Mouse (Mus musculus) layer of hippocampus, adult 9-10 months (tissue): ENCODE measurements at regions not wholly inside any gene's neighbourhood (a gene's known extent, or its start where the extent isn't known, plus 50 kb on each side); places are given as distances from the start of the nearest gene placed in this dataset.
A peak's percentile ranks its signal among the peaks of the same experiment; 100 is the strongest.

ENCODE experiments used
- DNase-seq: peaks from one replicate; pipeline ENCODE4 v3.0.0; 2022; ENCODE audit warnings: low spot score

DNA sequence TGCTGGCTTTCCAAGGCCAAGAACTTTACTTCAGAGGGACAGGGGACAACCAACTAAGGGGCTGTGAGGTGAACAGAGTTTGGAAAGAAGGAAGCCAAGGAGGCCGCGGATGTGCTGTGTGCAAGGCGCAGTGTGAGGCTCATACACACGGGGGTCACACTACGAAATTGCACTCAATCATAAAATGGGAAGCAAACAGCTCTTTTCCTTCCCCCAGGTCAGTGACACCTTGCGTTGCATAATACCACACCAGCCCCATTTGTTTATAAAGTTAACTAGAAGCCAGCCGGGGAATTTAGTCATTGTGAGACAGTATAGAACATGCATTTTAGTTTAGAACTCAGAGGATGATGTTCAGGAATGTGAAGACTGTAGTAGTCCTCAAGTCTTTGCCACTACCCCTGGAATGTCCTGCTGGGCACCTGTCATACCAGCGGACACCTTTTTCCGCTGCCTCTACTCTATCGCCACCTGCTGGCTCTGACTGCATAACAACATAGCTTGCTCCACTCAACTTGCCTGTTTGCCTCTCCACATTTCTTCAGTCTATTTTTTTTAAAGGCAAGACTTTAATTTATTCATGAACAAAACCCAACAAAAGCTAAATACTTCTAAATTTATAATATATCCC, 82.5 kb upstream of the Zfp648 start:
- DNase-seq: no peak

DNA sequence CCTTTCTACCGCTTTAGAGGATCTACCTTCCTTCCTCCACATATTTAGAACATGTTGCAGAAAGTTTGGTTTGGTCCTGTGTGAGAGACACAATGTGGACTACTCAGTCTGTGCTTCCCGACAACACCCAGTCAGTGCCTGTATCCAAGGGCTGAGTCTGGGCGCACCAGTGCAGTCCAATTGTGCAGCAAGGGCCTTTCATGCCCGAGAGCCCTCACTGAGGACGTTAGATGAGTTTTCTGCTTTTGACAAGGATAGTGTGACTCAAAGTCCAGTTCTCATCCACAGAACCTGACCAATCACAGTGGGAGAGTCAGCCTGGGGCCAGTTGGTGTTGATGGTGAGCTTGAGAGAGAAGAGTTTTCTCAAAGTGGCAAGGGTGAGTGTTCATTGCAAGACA, 81.4 kb upstream of the Zfp648 start:
- no peak for DNase-seq

DNA sequence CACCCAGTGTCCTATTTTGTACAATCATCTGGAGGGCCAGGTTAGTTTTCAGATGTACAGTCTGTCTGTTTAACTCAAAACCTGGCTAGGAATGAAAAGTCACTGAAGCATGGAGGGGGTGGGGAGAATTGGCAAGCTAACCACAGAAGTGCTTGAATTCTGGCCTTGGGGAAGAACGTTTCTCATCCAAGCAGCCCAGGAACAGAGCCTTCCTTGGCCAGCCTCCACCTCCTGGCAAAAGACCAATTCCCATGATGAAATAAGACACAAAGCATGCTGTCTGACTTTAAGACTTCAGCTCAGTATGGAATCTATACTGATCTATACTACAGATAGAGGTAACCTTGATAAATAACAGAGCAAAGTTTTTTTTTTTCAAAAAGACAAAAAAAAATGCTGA, 80.3 kb upstream of the Zfp648 start:
- no peak for DNase-seq

DNA sequence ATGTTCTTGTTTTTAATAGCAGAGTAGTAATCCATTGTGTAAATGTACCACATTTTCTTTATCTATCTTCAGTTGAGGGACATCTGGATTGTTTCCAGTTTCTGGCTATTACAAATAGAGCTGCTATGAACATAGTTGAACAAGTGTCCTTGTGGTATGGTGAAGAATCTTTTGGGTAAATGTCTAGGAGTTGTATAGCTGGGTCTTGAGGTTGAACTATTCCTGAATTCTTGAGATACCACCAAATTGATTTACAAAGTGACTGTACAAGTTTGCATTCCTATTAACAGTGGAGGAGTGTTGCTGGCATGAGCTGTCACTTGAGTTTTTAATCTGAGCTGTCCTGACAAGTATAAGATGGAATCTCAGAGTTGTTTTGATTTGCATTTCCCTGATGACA, 76.0 kb upstream of the Zfp648 start:
- no peak for DNase-seq

DNA sequence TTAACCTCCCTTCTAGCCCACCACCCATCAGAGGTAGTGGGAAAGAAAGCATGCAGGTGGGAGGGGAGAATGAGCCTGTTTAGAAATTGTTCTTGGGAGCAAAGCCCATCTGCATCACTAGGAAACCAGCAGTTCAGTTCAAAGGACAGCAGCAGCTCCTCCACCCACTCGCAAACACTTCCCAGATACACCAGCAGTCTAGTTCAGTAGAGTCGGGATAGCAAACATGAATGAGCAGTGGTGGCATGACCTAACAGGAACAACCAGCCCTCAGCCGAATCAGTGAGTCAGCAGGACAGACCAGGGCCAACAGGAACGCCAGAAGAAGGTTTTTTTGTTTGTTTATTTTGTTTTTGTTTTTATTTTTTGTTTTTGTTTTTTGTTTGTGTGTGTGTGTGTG, 74.5 kb upstream of the Zfp648 start:
- DNase-seq: no peak

DNA sequence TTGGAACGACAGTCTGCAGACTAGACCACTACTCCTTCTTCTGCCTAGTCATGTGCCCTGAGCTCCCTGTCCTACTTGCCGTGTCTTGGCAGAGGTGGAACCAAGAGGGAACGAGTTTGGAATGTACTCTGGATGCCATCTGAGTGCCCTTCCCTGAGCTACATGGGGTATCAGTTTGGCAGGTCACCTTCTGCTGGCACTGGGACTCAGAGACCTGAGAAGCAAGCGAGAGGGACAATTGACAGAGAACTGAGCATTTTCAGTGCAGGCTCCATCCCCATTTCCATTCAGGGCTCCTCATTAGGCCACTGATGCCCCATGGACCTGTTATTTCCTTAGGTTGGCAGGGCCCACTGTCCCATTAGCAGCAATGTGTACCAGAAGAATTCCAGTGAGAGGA, 61.5 kb upstream of the Zfp648 start:
- DNase-seq: no peak

DNA sequence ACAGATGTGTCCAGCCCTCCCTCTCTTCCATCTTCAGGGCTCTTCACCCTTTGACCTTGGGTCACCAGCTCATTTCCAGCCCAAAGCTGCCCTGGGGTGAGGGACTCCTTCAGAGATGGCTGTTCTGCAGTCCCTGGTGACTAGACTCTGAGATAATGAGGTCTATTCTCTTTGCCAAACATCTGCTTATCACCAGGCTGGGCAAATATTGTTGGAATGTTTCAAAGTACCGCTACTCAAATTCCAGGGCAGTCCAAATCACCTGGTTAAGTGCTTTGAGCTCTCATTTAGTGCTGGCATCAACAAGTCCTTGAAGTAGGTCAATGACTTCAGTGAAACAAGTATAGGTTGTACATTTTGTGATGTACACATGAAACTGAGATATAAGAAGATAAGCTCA, 57.3 kb upstream of the Zfp648 start:
- DNase-seq: no peak

DNA sequence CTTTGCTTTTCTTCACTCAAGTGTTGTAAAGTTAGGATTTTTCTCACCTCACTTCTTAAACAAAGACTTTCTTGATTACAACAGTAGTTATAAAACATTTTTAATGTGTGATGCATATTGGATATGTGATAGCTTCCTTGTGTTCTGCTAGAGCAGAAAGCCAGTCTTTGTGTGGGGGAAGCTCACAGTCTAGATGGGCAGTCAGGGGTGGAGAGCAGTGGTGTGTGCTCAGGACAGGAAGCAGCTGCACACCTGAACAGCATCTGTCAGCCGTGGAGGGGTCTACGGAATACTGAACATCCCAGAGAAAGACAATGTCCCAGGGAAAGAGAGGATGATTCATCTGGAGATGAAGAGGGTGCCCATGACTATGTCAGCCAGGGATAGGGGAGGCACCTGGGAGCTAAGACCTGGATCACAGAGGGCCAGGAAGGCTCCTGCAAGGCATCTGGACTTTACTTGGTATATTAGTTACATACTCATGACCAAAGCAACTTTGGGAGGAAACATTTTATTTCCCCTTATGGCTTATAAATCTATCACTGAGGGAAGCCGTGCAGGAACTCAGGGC, 53.9 kb upstream of the Zfp648 start:
- no peak for DNase-seq

DNA sequence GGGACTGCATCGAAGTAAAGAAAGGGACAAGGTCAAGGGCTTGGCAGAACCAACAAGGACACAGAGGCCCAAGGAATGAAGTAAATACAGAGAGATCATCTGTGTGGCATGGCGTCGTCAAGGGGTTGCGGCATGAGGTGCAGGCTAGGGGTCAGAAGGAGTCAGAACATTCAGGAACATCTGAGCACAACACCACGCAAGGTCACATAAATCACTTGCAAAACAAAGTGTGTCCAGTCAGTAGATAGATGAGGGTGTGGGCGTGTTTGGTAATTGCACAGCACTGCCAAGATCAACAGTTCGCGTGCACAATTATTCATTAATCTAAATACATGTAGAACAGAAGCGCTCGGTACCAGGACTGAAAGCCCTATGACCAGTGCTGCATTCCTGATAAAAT, 52.0 kb upstream of the Zfp648 start:
- no peak for DNase-seq

DNA sequence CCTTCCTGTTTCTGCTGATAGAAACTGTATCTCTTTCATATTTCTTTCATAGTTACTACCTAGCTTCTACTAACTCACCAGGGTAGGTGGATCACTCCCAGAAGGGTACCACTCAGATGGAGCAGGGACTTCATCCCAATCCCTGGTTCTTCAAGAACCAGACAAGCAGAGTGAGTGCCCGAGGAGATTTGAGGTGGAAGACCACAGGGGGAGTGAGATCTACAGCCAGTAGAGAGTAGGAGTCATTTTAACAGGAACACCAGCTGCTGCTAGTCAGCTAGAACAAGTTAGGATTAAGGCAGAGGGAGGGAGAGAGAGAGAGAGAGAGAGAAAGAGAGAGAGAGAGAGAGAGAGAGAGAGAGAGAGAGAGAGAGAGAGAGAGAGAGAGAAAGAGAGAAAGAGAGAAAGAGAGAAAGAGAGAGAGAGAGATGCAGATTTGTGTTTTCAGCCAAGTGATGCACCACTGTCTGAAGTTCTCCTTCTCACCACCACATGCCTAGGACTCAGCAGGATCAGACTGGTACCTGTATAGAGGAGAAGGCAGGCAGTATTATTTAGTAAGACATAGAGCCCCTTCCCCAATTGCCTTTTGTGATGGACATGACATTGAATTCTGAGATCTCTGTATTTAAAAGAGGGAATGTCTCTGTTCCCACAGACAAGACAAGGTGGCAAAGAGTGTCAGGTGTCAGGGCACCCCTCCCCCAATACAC, 51.4 kb upstream of the Zfp648 start:
- no peak for DNase-seq

DNA sequence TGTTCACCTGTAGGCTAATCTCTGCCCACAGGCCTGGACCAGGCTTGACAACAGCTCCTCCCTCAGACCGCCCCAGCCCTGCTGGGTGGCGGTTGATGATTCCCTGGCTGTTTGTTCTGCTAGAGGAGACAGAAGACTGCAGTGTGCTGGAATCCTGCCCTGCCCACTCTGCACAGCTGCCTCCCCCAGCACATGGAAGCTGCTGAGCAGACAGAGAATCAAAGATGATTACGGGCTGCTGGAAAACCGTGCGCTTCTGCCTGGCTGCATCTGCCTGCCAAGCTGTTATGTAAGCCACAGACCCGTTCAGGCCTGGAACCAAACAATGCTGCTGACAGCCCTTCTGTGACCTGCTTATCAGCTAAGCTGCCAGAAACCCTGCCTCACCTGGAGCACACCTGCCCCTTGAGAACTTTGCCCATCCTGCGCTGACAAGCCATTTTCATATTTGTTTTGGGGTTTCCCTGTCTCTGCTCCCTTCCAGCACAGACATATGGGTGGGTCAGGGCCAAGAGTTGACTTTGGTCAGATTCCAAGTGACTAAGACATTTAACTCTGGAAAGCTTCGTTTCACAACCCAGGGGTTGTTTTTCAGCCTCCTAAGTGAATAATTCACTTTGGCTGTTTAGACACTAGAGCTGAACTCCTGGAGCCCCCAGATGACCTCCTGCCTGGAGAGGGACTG, 50.7 kb upstream of the Zfp648 start:
- DNase-seq: peak; percentile 55
